ENCODE assay signal across 8 mouse cellular contexts in genomic region chr11:115231168-115231915, GRCm38 (mm10). TPM values are rescaled to one million over a fixed set of nuclear protein-coding genes. Genes with fewer than 3 reads are reported as not detected.
A peak's percentile ranks its signal among the peaks of the same experiment; 100 is the strongest.
DNase-seq lines count a peak whose midpoint lies in the region; TF ChIP-seq lines count a peak whose summit lies in the region.

No protein-coding gene starts in this region.

- no peaks in the 10 kb centered on the region for H3K27me3 ChIP-seq in heart, adult 2 months (ENCODE audit: control insufficient read depth, insufficient read depth, low read length)
- no peaks in the 10 kb centered on the region for H3K27me3 ChIP-seq in kidney, adult 2 months (replicated peaks; ENCODE audit: control insufficient read depth, insufficient read depth, low read length)

- peaks cover 7% of the 10 kb centered on the region for H3K4me1 ChIP-seq in heart, adult 2 months (ENCODE audit: control insufficient read depth, insufficient read depth, low read length)
- peaks cover 5% of the 10 kb centered on the region for H3K4me1 ChIP-seq in bone marrow, adult 2 months (ENCODE audit: control insufficient read depth, insufficient read depth, low read length)
- H3K4me1 ChIP-seq in kidney, adult 2 months (ENCODE audit: control insufficient read depth, insufficient read depth, low read length), result peaks cover 5% of the 10 kb centered on the region; the same call in 1 of the 2 replicates
- peaks cover 69% of the 10 kb centered on the region for H3K4me1 ChIP-seq in olfactory bulb, adult 2 months (ENCODE audit: control insufficient read depth, insufficient read depth, low read length)

- no peak for TF ChIP-seq POLR2A in heart, adult 2 months (IDR thresholded peaks at IDR 0.05; ENCODE audit: insufficient read depth, low read depth, low read length)
- TF ChIP-seq POLR2A in bone marrow, adult 2 months (IDR thresholded peaks at IDR 0.05; ENCODE audit: borderline replicate concordance, control insufficient read depth, low read depth, low read length), result no peak
- TF ChIP-seq POLR2A in kidney, adult 2 months (IDR thresholded peaks at IDR 0.05; ENCODE audit: low read depth, low read length), result no peak
- TF ChIP-seq POLR2A in olfactory bulb, adult 2 months (IDR thresholded peaks at IDR 0.05; ENCODE audit: insufficient read depth, low read depth, low read length), result no peak

- H3K4me3 ChIP-seq in heart, adult 2 months, result no peak overlapping the region
- H3K4me3 ChIP-seq in bone marrow, adult 2 months (replicated peaks; ENCODE audit: control insufficient read depth, low read depth, low read length), result no peak overlapping the region
- H3K4me3 ChIP-seq in kidney, adult 2 months (ENCODE audit: insufficient read depth, low read depth, low read length), result no peak overlapping the region
- no peak overlapping the region for H3K4me3 ChIP-seq in olfactory bulb, adult 2 months (ENCODE audit: insufficient read depth, low read depth, low read length)

- H3K27ac ChIP-seq in heart, adult 2 months, result peak overlapping the region; percentile 23; the same call in 1 of the 2 replicates
- H3K27ac ChIP-seq in bone marrow, adult 2 months (ENCODE audit: control insufficient read depth, insufficient read depth, low read depth, low read length, poor library complexity), result peak overlapping the region; percentile 78
- peak overlapping the region; percentile 65 for H3K27ac ChIP-seq in kidney, adult 2 months (ENCODE audit: insufficient read depth, low read depth, low read length)
- H3K27ac ChIP-seq in olfactory bulb, adult 2 months (ENCODE audit: insufficient read depth, low read depth, low read length), result peak overlapping the region; percentile 71

- DNase-seq in heart, adult 2 months, result peak in 1 of 2 experiments; percentile 40
- DNase-seq in heart, adult 11 months, result no peak
- peak; percentile 75 for DNase-seq in kidney, adult 2 months
- no peak for DNase-seq in adrenal gland, postnatal 36 days
- no peak for DNase-seq in adrenal gland, adult 2 months
- DNase-seq in adrenal gland, postnatal 4 days (ENCODE audit: low spot score in 2 of 2), result no peak

- no peak for TF ChIP-seq CTCF in heart, adult 2 months (IDR thresholded peaks at IDR 0.05)
- no peak for TF ChIP-seq CTCF in bone marrow, adult 2 months (IDR thresholded peaks at IDR 0.05; ENCODE audit: control insufficient read depth, insufficient read depth, low read length)
- TF ChIP-seq CTCF in kidney, adult 2 months (conservative IDR thresholded peaks at IDR 0.05; ENCODE audit: insufficient read depth, insufficient read length, low read depth, low read length), result no peak
- TF ChIP-seq CTCF in olfactory bulb, adult 2 months (IDR thresholded peaks at IDR 0.05; ENCODE audit: insufficient read depth, low read depth, low read length), result 0 out of 2 replicates have a peak, but pooled peaks have one; percentile 13

- no peak overlapping the region for H3K9ac ChIP-seq in heart, adult 2 months (ENCODE audit: low read depth, low read length)

- no peak for TF ChIP-seq EP300 in heart, adult 2 months (IDR thresholded peaks at IDR 0.05; ENCODE audit: insufficient read depth, low read depth, low read length)

- 71% methylated on average over 14 of the region's 14 CpGs for WGBS in heart, adult 2 months
- WGBS in bone marrow, adult 2 months, result 22% methylated on average over 14 of the region's 14 CpGs
- 51% methylated on average over 14 of the region's 14 CpGs for WGBS in kidney, adult 2 months
- WGBS in olfactory bulb, adult 2 months, result 60% methylated on average over 14 of the region's 14 CpGs

- intact Hi-C loops in heart, adult 2 months (cut with DNase I), result no loop called here

- H3K36me3 ChIP-seq in heart, adult 2 months (ENCODE audit: control insufficient read depth, insufficient read depth, low read length), result no peaks in the 10 kb centered on the region
- no peaks in the 10 kb centered on the region for H3K36me3 ChIP-seq in kidney, adult 2 months (ENCODE audit: control insufficient read depth, insufficient read depth, low read length)

- no peaks in the 10 kb centered on the region for H3K79me2 ChIP-seq in heart, adult 2 months (replicated peaks; ENCODE audit: control insufficient read depth, insufficient read depth, low read length)

RNA-seq across cellular contexts. Expression of gene Grin2c, which starts 35.7 kb away (rescaled TPM):
- total RNA-seq in heart, adult 2 months (2021), result under 1 TPM; 0.25 to 0.26 TPM
- 1.6 and 2.0 TPM in 2 replicates for polyA plus RNA-seq in heart, adult 2 months (2012; rRNA removed)
- polyA plus RNA-seq in bone marrow, adult 2 months (2011; ENCODE audit: insufficient read depth, insufficient read length, low replicate concordance, missing spikeins), result not detected in 2 replicates
- polyA plus RNA-seq in kidney, adult 2 months (2012; rRNA removed), result 0.34 and 0.42 TPM in 2 replicates
- polyA plus RNA-seq in olfactory bulb, adult 2 months (2012; ENCODE audit: insufficient read depth, insufficient read length, low replicate concordance, missing spikeins), result not detected in 2 replicates
- 1 to 10 TPM; 1.7 to 4.6 TPM for total RNA-seq in adrenal gland, postnatal 36 days (2021)
- total RNA-seq in adrenal gland, adult 2 months (2021), result 1 to 10 TPM; 2.3 to 9.4 TPM
- polyA plus RNA-seq in adrenal gland, adult 2 months (2012; rRNA removed), result 13.8 and 25.5 TPM in 2 replicates
- 1 to 10 TPM; 1.8 to 2.0 TPM for total RNA-seq in adrenal gland, postnatal 4 days (2021)

RNA-seq across cellular contexts. Expression of gene Nat9, which starts 43.7 kb away (rescaled TPM):
- total RNA-seq in heart, adult 2 months (2021), result 10 to 100 TPM; 18.5 to 23.6 TPM
- 20.2 and 31.5 TPM in 2 replicates for polyA plus RNA-seq in heart, adult 2 months (2012; rRNA removed)
- polyA plus RNA-seq in bone marrow, adult 2 months (2011; ENCODE audit: insufficient read depth, insufficient read length, low replicate concordance, missing spikeins), result 19.4 and 24.2 TPM in 2 replicates
- 32.4 and 35.3 TPM in 2 replicates for polyA plus RNA-seq in kidney, adult 2 months (2012; rRNA removed)
- polyA plus RNA-seq in olfactory bulb, adult 2 months (2012; ENCODE audit: insufficient read depth, insufficient read length, low replicate concordance, missing spikeins), result not detected in 2 replicates
- total RNA-seq in adrenal gland, postnatal 36 days (2021), result 10 to 100 TPM; 26.7 to 29.4 TPM
- 10 to 100 TPM; 20.0 to 29.2 TPM for total RNA-seq in adrenal gland, adult 2 months (2021)
- polyA plus RNA-seq in adrenal gland, adult 2 months (2012; rRNA removed), result 12.0 and 16.2 TPM in 2 replicates
- 10 to 100 TPM; 21.6 to 22.1 TPM for total RNA-seq in adrenal gland, postnatal 4 days (2021)

RNA-seq across cellular contexts. Expression of gene Tmem104, which starts 44.1 kb away (rescaled TPM):
- 10 to 100 TPM in 1 of 2 experiments, 1 to 10 TPM in 1; 8.8 to 11.6 TPM for total RNA-seq in heart, adult 2 months (2021)
- 8.6 and 9.9 TPM in 2 replicates for polyA plus RNA-seq in heart, adult 2 months (2012; rRNA removed)
- polyA plus RNA-seq in bone marrow, adult 2 months (2011; ENCODE audit: insufficient read depth, insufficient read length, low replicate concordance, missing spikeins), result 3.1 and 5.8 TPM in 2 replicates
- 13.0 and 14.8 TPM in 2 replicates for polyA plus RNA-seq in kidney, adult 2 months (2012; rRNA removed)
- polyA plus RNA-seq in olfactory bulb, adult 2 months (2012; ENCODE audit: insufficient read depth, insufficient read length, low replicate concordance, missing spikeins), result not detected in 2 replicates
- 10 to 100 TPM; 19.9 to 23.2 TPM for total RNA-seq in adrenal gland, postnatal 36 days (2021)
- total RNA-seq in adrenal gland, adult 2 months (2021), result 10 to 100 TPM; 23.7 to 27.9 TPM
- 26.5 and 34.7 TPM in 2 replicates for polyA plus RNA-seq in adrenal gland, adult 2 months (2012; rRNA removed)
- total RNA-seq in adrenal gland, postnatal 4 days (2021), result 10 to 100 TPM; 11.9 to 12.0 TPM

RNA-seq across cellular contexts. Expression of gene Fdxr, which starts 45.5 kb away (rescaled TPM):
- 1 to 10 TPM; 7.1 to 8.8 TPM for total RNA-seq in heart, adult 2 months (2021)
- polyA plus RNA-seq in heart, adult 2 months (2012; rRNA removed), result 8.4 and 8.7 TPM in 2 replicates
- 9.9 and 21.2 TPM in 2 replicates for polyA plus RNA-seq in bone marrow, adult 2 months (2011; ENCODE audit: insufficient read depth, insufficient read length, low replicate concordance, missing spikeins)
- polyA plus RNA-seq in kidney, adult 2 months (2012; rRNA removed), result 18.0 and 21.0 TPM in 2 replicates
- polyA plus RNA-seq in olfactory bulb, adult 2 months (2012; ENCODE audit: insufficient read depth, insufficient read length, low replicate concordance, missing spikeins), result not detected in 2 replicates
- total RNA-seq in adrenal gland, postnatal 36 days (2021), result 1,000 to 10,000 TPM; 1,168 to 1,492 TPM
- 1,000 to 10,000 TPM; 1,196 to 1,476 TPM for total RNA-seq in adrenal gland, adult 2 months (2021)
- polyA plus RNA-seq in adrenal gland, adult 2 months (2012; rRNA removed), result 2,178 and 2,420 TPM in 2 replicates
- total RNA-seq in adrenal gland, postnatal 4 days (2021), result 100 to 1,000 TPM; 608 to 629 TPM

Comparison
In these comparisons a context has a peak if more than half of its experiments do, and no peak if none do; other contexts are left out.
1. H3K27ac ChIP-seq: peak in every context shown above with its lines; median percentile 78 in bone marrow, adult 2 months; 71 in olfactory bulb, adult 2 months; 65 in kidney, adult 2 months; 23 in heart, adult 2 months.
2. RNA of gene Nat9, which starts 43.7 kb away (polyA plus RNA-seq): 32.4 to 35.3 TPM in kidney, adult 2 months, 20.2 to 31.5 TPM in heart, adult 2 months, 19.4 to 24.2 TPM in bone marrow, adult 2 months and 12.0 to 16.2 TPM in adrenal gland, adult 2 months; not detected in olfactory bulb, adult 2 months; every median in the first group is over 10 times any median in the second.